Mouse (Mus musculus) limb, embryonic 13.5 days (tissue): ENCODE data around the gene Lrrc73. TPM values are rescaled to one million over a fixed set of nuclear protein-coding genes. Genes with fewer than 3 reads are reported as not detected.

ENCODE experiments used
- ATAC-seq: fragments of 200-750 bp; cut with Nextera tagmentation; 2 replicates; pipeline ENCODE4 v1.8.0; 2017; ENCODE audit warnings: low read depth, moderate number of reproducible peaks, moderate TSS enrichment; ENCODE audit not compliant: low FRiP score
- H3K27ac ChIP-seq: fragments of 300-500 bp; sonication (generic); 2 replicates; pipeline ENCODE4 v1.5.1; 2015; ENCODE audit warnings: inconsistent platforms, mild to moderate bottlenecking, moderate library complexity
- H3K27me3 ChIP-seq: fragments of 300-500 bp; sonication (generic); 2 replicates; pipeline ENCODE4 v1.6.1; 2015; ENCODE audit warnings: mild to moderate bottlenecking, inconsistent platforms
- H3K36me3 ChIP-seq: fragments of 300-500 bp; sonication (generic); 2 replicates; pipeline ENCODE4 v1.6.1; 2015; ENCODE audit warnings: inconsistent platforms, mild to moderate bottlenecking, moderate library complexity
- H3K4me1 ChIP-seq: fragments of 300-500 bp; sonication (generic); 2 replicates; pipeline ENCODE4 v1.6.1; 2015; ENCODE audit warnings: inconsistent platforms
- H3K4me2 ChIP-seq: fragments of 300-500 bp; sonication (generic); replicated peaks from 2 replicates; pipeline ENCODE4 v1.6.1; 2015; ENCODE audit warnings: inconsistent platforms, mild to moderate bottlenecking, moderate library complexity
- H3K4me3 ChIP-seq: fragments of 300-500 bp; sonication (generic); 2 replicates; pipeline ENCODE4 v1.5.1; 2015; ENCODE audit warnings: moderate library complexity, mild to moderate bottlenecking, inconsistent platforms
- H3K9ac ChIP-seq: fragments of 300-500 bp; sonication (generic); 2 replicates; pipeline ENCODE4 v1.6.1; 2015; ENCODE audit warnings: mild to moderate bottlenecking, inconsistent platforms
- H3K9me3 ChIP-seq: fragments of 300-500 bp; sonication (generic); 2 replicates; pipeline ENCODE4 v1.6.1; 2016; ENCODE audit warnings: inconsistent platforms
- WGBS: fragments of 180-500 bp; shearing (Covaris S2); methylation state at CpG from one replicate; pipeline ENCODE4 v1.1.7; 2015; 5-methylcytosine and 5-hydroxymethylcytosine counted together
- polyA plus RNA-seq: library from polyadenylated mRNA; unstranded; fragments of >200 nt; fragmentation: Nextera tagmentation; extraction: Ambion mirVana; gene quantifications from 2 replicates; pipeline ENCODE4 v1.2.1, GENCODE M21; 2015

Gene Lrrc73
- polyA plus RNA-seq, 1 experiment from 2014 or later, result 1.4 TPM

DNA sequence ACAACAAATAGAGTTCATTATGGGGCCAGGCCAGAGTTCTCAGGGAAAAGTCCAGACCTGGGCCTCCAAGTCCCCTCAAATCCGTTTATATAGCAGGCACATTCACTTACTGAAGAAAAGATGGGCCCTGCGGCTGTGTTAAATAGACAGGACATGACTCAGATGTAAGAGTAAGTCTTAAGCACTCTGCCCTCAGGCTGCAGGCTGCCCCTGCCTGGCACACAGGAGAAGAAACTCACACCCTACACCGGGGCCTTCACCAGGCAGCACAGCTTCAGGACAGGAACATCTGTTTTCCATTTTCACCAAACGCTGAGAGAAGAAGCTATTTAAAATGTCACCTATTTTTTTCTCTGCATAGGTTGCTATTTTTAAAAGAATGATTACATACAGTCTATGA lies 24.3 kb downstream of the Lrrc73 start:
- Histone ChIP-seq H3K9me3 (no peaks in the 10 kb centered on the region), H3K9ac (peak overlapping the region; percentile 50; the same call in 1 of the 2 replicates), H3K36me3 (peaks cover 66% of the 10 kb centered on the region), H3K27me3 (no peaks in the 10 kb centered on the region), H3K4me1 (peaks cover 62% of the 10 kb centered on the region), H3K4me2 (peak overlapping the region; percentile 31; the same call in 1 of the 2 replicates), H3K27ac (peak overlapping the region; percentile 67; the same call in 1 of the 2 replicates), H3K4me3 (no peak overlapping the region)
- peak; percentile 43; the same call in 1 of the 2 replicates for ATAC-seq
- WGBS, result 15% methylated on average over 4 of the region's 4 CpGs

DNA sequence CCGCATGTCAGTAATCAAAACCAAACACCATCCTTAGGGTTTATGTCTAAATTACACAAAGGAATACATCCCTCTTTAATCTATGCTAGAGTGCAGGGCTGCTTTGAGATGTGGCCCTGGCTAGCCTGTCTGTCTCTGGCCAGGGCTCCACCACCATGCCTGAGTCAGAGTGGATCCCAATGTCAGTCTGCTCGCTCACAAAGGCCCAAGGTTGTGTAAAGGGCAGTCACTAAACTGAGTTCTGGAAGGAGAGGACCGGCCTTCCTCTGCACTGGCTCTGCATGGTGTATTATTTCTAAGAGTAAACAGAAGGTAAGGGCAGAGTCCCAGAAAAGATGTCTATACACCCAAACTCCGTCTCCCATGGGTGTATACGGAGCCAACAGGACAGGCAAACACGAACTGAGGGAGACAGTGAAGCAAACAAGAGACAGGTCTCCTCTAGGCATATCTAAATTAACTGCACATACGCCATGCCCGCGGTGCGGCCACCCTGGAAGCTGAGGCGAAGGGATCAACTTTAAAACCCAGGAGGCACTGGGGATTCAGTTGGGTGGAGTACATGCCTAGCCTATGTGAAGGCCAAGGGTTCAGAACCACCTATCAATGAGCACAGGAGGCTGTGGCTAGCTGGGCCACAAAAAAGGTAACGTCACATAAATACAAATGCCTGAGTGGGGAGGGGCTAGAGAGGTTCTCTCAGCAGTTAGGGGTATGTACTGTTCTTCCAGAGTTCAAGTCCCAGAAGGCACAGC lies 24.9 kb downstream of the Lrrc73 start:
- Histone ChIP-seq H3K4me3 (no peak overlapping the region), H3K9me3 (no peaks in the 10 kb centered on the region), H3K27ac (peak overlapping the region; percentile 73; the same call in 1 of the 2 replicates), H3K9ac (peak overlapping the region; percentile 50; the same call in 1 of the 2 replicates), H3K27me3 (no peaks in the 10 kb centered on the region), H3K4me1 (peaks cover 57% of the 10 kb centered on the region), H3K36me3 (peaks cover 61% of the 10 kb centered on the region), H3K4me2 (0 out of 2 replicates have a peak overlapping the region, but pooled peaks have one; percentile 12)
- 68% methylated on average over 12 of the region's 12 CpGs for WGBS
- ATAC-seq, result peak; percentile 8; the same call in 1 of the 2 replicates

DNA sequence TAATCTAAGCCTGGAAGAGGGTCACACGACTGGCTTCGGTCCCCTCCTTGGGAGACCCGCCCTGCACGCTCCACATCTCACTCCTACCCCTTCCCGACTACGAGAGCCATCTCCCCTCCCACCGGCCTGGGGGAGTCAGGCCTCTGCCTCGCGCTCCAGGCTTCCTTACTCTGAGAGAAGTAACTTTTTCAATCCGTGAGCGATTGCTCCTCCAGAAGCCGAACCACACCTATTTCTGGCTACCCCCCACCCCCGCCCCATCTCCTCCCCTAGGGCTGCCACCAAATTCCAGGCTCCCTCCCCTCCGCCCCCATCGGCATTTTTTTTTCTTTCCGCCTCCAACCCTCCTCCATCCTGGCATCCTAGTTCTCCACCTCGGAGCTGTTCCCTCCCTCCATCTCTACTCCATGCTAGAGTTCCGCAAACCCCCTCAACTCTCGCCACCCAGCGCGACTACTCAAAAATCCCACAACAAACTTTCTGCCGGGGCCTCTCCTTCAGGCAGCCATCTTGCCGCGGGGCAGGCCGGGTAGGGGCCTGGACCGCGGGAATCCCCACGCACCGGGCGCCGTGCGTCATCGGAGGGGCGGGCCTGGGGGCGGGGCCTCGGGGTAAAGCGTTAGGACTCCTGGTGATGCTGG lies 29.3 kb downstream of the Lrrc73 start, which contains the start of gene Tjap1:
Tjap1 (minus strand) TSS at position 544 of the 641 bp plus-strand sequence.
- WGBS, result under 1% methylated on average over 37 of the region's 37 CpGs
- peak; percentile 92 for ATAC-seq
- H3K4me3 ChIP-seq, result peak within 1 kb of the TSS; percentile 68

DNA sequence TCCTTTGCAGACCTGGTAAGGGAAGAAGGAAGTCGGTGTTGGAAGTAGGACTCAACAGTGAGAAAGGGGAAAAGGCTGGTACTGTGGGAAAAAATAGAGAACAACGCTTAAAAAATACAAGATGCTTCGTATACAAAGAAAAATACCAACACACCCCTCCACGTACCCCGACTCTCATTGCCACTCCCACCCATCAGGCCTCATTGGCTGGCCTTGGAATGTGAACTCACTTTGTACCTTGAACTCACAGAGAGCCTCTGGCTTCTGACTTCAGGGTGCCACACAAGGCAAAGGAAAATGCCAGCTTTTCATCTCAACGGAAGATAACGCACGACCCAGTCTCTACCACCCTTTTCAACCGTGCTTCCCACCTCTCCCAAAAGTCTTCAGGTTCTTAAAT lies 29.8 kb downstream of the Lrrc73 start:
- Histone ChIP-seq H3K36me3 (peaks cover 29% of the 10 kb centered on the region), H3K27ac (no peak overlapping the region), H3K4me2 (peak overlapping the region; percentile 88), H3K27me3 (no peaks in the 10 kb centered on the region), H3K4me3 (peak overlapping the region; percentile 68), H3K4me1 (peaks cover 44% of the 10 kb centered on the region), H3K9ac (no peak overlapping the region; the same call in 1 of the 2 replicates), H3K9me3 (no peaks in the 10 kb centered on the region)
- ATAC-seq, result peak; percentile 21; the same call in 1 of the 2 replicates
- 27% methylated on average over 9 of the region's 9 CpGs for WGBS

More for the DNA sequence above, 29.3 kb downstream of the Lrrc73 start, which contains the start of gene Tjap1:
- Histone ChIP-seq H3K36me3 (peaks cover 31% of the 10 kb centered on the region), H3K9ac (peak within 1 kb of the TSS; percentile 84), H3K9me3 (no peaks in the 10 kb centered on the region), H3K4me1 (peaks cover 44% of the 10 kb centered on the region), H3K4me2 (peak within 1 kb of the TSS; percentile 88), H3K27me3 (no peaks in the 10 kb centered on the region), H3K27ac (peak within 1 kb of the TSS; percentile 93)

DNA sequence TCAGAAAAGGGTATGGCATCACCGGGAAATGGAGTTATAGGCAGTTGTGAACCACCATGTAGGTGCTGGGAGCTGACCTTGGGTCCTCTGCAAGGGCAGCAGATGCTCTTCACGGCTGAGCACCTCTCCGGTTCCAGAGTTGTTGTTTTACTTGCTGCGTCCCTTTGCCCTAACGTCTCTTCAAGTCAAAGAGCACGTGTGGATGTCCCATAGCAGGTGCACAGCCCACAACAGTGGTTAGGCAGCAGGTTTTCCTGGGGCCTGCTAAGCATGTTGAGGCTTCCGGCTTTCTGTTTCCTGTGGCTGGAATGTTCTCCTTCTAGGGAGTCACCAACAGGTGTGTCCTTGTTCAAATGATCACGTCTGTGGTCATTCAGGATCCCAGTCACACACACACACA lies 30.6 kb downstream of the Lrrc73 start:
- H3K27ac ChIP-seq, result no peak overlapping the region
- no peak overlapping the region for H3K4me2 ChIP-seq
- peaks cover 22% of the 10 kb centered on the region for H3K36me3 ChIP-seq
- ATAC-seq, result no peak
- no peaks in the 10 kb centered on the region for H3K27me3 ChIP-seq
- H3K4me1 ChIP-seq, result peaks cover 39% of the 10 kb centered on the region
- no peak overlapping the region for H3K9ac ChIP-seq
- H3K9me3 ChIP-seq, result no peaks in the 10 kb centered on the region
- no peak overlapping the region for H3K4me3 ChIP-seq
- WGBS, result 78% methylated on average over 8 of the region's 8 CpGs

DNA sequence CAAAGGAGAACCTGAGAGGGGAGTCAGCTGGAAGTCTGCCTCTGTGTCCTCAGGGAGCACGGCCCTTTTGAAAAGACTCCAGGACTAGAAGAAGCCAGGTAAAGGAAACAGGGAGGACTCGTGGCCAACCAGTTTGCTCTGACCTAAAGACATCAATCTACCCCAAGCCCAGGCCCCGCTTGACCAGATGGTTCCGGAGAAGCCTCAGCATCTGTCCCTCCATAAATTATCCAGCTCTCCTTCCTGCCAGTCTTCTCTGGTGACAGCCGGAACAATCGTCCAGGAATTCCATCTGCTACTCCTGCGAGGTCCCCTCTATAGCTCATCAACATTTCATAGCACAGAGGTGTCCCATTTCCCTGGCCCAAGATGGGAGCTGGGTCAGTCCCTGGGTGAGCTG lies 31.3 kb downstream of the Lrrc73 start:
- Histone ChIP-seq H3K4me3 (no peak overlapping the region), H3K4me2 (no peak overlapping the region), H3K27ac (no peak overlapping the region), H3K9me3 (no peaks in the 10 kb centered on the region), H3K27me3 (no peaks in the 10 kb centered on the region), H3K9ac (no peak overlapping the region), H3K4me1 (peaks cover 36% of the 10 kb centered on the region), H3K36me3 (peaks cover 14% of the 10 kb centered on the region)
- 47% methylated on average over 7 of the region's 7 CpGs for WGBS
- no peak for ATAC-seq

DNA sequence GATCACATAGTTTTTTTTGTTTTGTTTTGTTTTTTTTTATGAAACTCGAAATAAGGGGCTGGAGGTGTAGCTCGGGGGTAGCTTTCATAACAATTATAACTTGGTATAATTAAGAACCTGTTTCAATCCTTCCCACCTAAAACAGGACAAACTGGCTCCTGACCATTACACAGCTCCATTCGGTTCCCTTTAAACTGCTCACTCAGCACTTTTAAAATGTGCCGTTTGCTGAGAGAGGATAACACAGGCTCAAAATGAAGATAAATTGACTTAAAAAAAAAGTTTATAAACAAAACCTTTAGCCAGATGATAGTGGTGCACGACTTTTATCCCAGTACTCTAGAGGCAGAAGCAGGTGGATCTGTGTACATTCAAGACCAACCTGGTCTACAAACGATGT lies 32.1 kb downstream of the Lrrc73 start:
- Histone ChIP-seq H3K4me1 (peaks cover 36% of the 10 kb centered on the region), H3K27ac (no peak overlapping the region)
- WGBS, result 66% methylated on average over 6 of the region's 6 CpGs

DNA sequence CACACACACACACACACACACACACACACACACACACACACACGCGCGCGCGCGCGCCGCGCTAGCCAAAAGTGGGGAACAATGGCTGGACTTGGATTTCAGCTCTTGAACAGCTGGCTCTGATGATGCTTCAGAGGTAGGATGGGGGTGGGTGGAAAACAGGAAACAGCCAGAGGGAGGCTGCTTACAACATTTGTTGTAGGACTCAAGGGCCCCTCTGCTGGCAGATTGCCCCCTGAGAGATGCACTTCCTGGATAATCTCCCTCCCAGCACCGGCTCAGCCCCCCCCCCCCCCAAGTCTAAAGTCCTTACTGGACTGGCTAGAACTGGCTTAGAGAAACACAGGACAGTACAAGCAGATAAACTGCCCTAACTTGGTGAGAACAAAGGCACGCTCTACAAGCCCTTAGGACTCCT lies 34.4 kb downstream of the Lrrc73 start:
- H3K9ac ChIP-seq, result no peak overlapping the region

More for the DNA sequence above, 32.1 kb downstream of the Lrrc73 start:
- ATAC-seq, result no peak
- Histone ChIP-seq H3K9ac (no peak overlapping the region), H3K9me3 (no peaks in the 10 kb centered on the region), H3K27me3 (no peaks in the 10 kb centered on the region; the same call in 1 of the 2 replicates), H3K4me3 (no peak overlapping the region), H3K4me2 (no peak overlapping the region), H3K36me3 (peaks cover 7% of the 10 kb centered on the region)

DNA sequence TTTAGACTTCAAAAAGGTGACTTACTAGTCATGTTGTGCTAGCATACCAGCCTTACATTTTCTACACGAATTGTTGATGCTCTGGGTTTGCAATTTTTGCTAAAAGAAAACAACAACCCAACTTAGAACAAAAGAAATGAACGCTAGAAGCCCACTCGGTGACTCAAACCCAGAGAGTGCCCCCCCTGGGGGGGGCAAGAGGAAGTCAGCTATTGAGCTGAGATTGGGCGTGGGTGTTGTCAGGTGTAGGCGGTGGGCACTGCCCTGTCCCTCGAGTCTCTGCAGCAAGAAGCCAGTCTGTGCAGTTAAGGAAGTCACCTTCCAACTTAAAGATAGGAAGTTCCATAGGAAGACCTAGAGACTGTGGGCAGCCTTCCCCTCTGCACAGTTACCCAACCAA lies 43.3 kb downstream of the Lrrc73 start:
- Histone ChIP-seq H3K9me3 (no peaks in the 10 kb centered on the region), H3K27ac (no peak overlapping the region), H3K36me3 (no peaks in the 10 kb centered on the region), H3K27me3 (peaks cover 74% of the 10 kb centered on the region), H3K4me2 (peak overlapping the region; percentile 100), H3K9ac (no peak overlapping the region), H3K4me1 (peaks cover 17% of the 10 kb centered on the region), H3K4me3 (peak overlapping the region; percentile 66)
- no peak for ATAC-seq
- 35% methylated on average over 6 of the region's 6 CpGs for WGBS

More for the DNA sequence above, 34.4 kb downstream of the Lrrc73 start:
- H3K27me3 ChIP-seq, result no peaks in the 10 kb centered on the region; the same call in 1 of the 2 replicates
- no peaks in the 10 kb centered on the region for H3K9me3 ChIP-seq
- WGBS, result 73% methylated on average over 10 of the region's 11 CpGs
- H3K4me2 ChIP-seq, result peak overlapping the region; percentile 21; the same call in 1 of the 2 replicates
- H3K36me3 ChIP-seq, result no peaks in the 10 kb centered on the region
- H3K27ac ChIP-seq, result peak overlapping the region; percentile 63; the same call in 1 of the 2 replicates
- ATAC-seq, result peak; percentile 35; the same call in 1 of the 2 replicates
- H3K4me1 ChIP-seq, result peaks cover 18% of the 10 kb centered on the region
- no peak overlapping the region for H3K4me3 ChIP-seq

DNA sequence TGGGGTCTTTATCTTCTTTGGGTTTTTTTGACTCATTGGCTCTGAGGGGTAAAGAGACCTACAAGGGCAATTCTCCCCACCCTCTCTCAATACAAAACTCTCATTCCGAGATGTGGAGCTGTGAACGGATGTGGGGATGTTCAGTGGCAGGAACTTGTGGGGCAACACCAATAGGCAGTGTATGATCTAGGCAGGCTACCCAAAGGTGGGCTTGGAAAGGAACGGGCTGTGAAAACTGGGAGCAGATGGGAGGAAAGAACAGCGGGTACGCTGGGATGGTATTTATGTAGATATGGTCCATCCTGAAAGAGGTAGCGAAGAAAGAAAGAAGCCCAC lies 43.7 kb downstream of the Lrrc73 start:
- H3K4me3 ChIP-seq, result peak overlapping the region; percentile 66
- no peak for ATAC-seq
- H3K9me3 ChIP-seq, result no peaks in the 10 kb centered on the region
- 12% methylated on average over 6 of the region's 6 CpGs for WGBS
- H3K4me1 ChIP-seq, result peaks cover 17% of the 10 kb centered on the region
- peaks cover 75% of the 10 kb centered on the region for H3K27me3 ChIP-seq
- H3K4me2 ChIP-seq, result peak overlapping the region; percentile 100
- no peaks in the 10 kb centered on the region for H3K36me3 ChIP-seq
- H3K9ac ChIP-seq, result peak overlapping the region; percentile 76; the same call in 1 of the 2 replicates
- no peak overlapping the region for H3K27ac ChIP-seq

DNA sequence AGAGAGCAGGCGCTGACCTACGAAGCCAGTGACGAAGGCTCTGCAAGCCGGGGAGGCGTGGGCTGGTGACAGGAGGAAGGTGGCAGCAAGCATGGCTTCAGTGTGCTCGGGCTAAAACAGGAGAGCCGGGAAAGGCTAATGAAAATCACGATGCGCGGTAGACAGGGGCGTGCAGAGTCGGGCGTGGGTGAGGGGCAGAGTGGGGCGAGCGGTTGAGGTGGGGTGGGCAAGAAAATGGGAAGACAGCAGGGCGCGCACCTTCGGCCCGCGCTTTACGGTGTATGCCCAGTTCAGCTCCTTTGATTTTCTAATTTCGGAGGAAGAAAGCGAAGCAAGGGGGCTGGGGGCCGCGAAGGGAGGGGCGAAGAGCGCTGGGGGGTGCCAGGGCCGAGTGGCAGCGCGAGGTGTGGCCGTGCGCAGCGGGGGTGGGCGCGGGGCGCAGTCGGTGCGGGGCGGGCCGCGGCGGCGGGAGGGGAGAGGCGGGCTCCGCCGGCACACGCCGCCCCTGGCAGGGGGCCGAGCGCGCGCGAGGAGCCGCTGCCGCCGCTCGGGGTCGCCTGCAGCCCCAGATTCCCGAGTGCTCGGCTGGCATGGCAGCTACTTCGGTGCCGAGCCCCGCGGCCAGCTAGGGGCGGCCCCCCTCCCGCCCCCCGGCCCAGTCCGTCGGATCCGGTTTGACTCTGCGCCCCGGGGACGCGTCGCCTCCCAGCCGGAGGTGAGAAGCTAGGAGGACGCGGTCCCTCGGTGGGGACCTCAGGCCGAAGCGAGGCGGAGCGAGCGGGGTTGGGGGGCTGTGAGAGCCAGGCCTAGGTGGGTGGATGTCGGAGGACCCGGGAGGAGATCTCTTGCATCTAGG lies 44.3 kb downstream of the Lrrc73 start, which contains the start of gene Dlk2:
Dlk2 (plus strand) TSS at position 58 of the 856 bp plus-strand sequence.
- Histone ChIP-seq H3K27ac (no peak within 1 kb of the TSS), H3K4me3 (peak within 1 kb of the TSS; percentile 66), H3K9me3 (no peaks in the 10 kb centered on the region), H3K4me2 (peak within 1 kb of the TSS; percentile 100), H3K36me3 (no peaks in the 10 kb centered on the region; the same call in 1 of the 2 replicates), H3K4me1 (peaks cover 17% of the 10 kb centered on the region), H3K27me3 (peaks cover 75% of the 10 kb centered on the region), H3K9ac (peak within 1 kb of the TSS; percentile 76)
- peak; percentile 34; the same call in 1 of the 2 replicates for ATAC-seq
- under 1% methylated on average over 70 of the region's 86 CpGs for WGBS
